Mouse (Mus musculus) heart, postnatal 36 days (tissue): Measurements from ENCODE around the gene Inka2. TPM values are rescaled to one million over a fixed set of nuclear protein-coding genes. Genes with fewer than 3 reads are reported as not detected.

Source experiments
- DNase-seq, 2 experiments: peaks; one replicate each; pipeline ENCODE4 v3.0.0; 2021 to 2022
- intact Hi-C: fragments of 180-260 bp; cut with DNase I; formaldehyde crosslinking; loops from one replicate; pipeline ENCODE4 v1.15.1; 2025
- total RNA-seq, 2 experiments: library from RNA; stranded (reverse); gene quantifications; 2 replicates each; pipeline ENCODE4 v1.2.3; 2021

The Inka2 gene
- total RNA-seq, 2 experiments from 2014 or later = 15.3 to 18.8 TPM

GRCm38 (mm10) chr3:105763132-105763851, 58.9 kb downstream of the Inka2 start:
- DNase-seq = no peak
- intact Hi-C loops = loop anchor here (5.0 kb wide), 1 partner anchor 34 kb away; no protein-coding TSS in a partner anchor

GRCm38 (mm10) chr3:105768529-105768928, 64.1 kb downstream of the Inka2 start:
- intact Hi-C loops = no loop called here
- no peak for DNase-seq

- DNase-seq = no peak
- intact Hi-C loops = no loop called here
Observed at GRCm38 (mm10) chr3:105769380-105769779, 65.0 kb downstream of the Inka2 start.

Other genes starting within 250 kb of the Inka2 start
- gene Ddx20, start 17.0 kb upstream of the Inka2 start, total RNA-seq = 10 to 100 TPM; 10.6 to 11.8 TPM
- 100 to 1,000 TPM; 110 to 115 TPM for gene Rap1a, start 96.7 kb downstream of the Inka2 start, total RNA-seq
- gene Adora3, start 166.3 kb downstream of the Inka2 start, total RNA-seq = under 1 TPM in 1 of 2 experiments, not detected in 1; 0.22 TPM
- gene Tmigd3, start 166.3 kb downstream of the Inka2 start, total RNA-seq = under 1 TPM in 1 of 2 experiments, not detected in 1; 0.49 TPM
- under 1 TPM; 0.54 to 0.94 TPM for gene I830077J02Rik, start 228.1 kb downstream of the Inka2 start, total RNA-seq